Mouse (Mus musculus) midbrain, embryonic 10.5 days (tissue): Measurements from ENCODE around the gene H2al1j. TPM values are rescaled to one million over a fixed set of nuclear protein-coding genes. Genes with fewer than 3 reads are reported as not detected.

Experiments used
- DNase-seq: peaks from one replicate; pipeline ENCODE4 v3.0.0-alpha.2; 2017; ENCODE audit warnings: low spot score
- H3K27ac ChIP-seq: fragments of 300-500 bp; sonication (generic); replicated peaks from 2 replicates; pipeline ENCODE4 v1.5.1; 2016; ENCODE audit warnings: mild to moderate bottlenecking
- H3K27me3 ChIP-seq: fragments of 300-500 bp; sonication (generic); 2 replicates; pipeline ENCODE4 v1.6.1; 2016; ENCODE audit warnings: low read depth, mild to moderate bottlenecking; ENCODE audit not compliant: poor library complexity, severe bottlenecking
- H3K36me3 ChIP-seq: fragments of 300-500 bp; sonication (generic); 2 replicates; pipeline ENCODE4 v1.6.1; 2016; ENCODE audit warnings: mild to moderate bottlenecking, moderate library complexity
- H3K4me1 ChIP-seq: fragments of 300-500 bp; sonication (generic); 2 replicates; pipeline ENCODE4 v1.6.1; 2016
- H3K4me3 ChIP-seq: fragments of 300-500 bp; sonication (generic); 2 replicates; pipeline ENCODE4 v1.5.1; 2016; ENCODE audit warnings: mild to moderate bottlenecking, moderate library complexity
- H3K9me3 ChIP-seq: fragments of 300-500 bp; sonication (generic); replicated peaks from 2 replicates; pipeline ENCODE4 v1.6.1; 2016; ENCODE audit warnings: mild to moderate bottlenecking
- WGBS: fragments of 180-500 bp; shearing (Covaris S2); methylation state at CpG from one replicate; pipeline ENCODE4 v1.1.7; 2016; 5-methylcytosine and 5-hydroxymethylcytosine counted together
- polyA plus RNA-seq: library from polyadenylated mRNA; unstranded; fragments of >200 nt; fragmentation: Nextera tagmentation; extraction: Ambion mirVana; gene quantifications from 2 replicates; pipeline ENCODE4 v1.2.1, GENCODE M21; 2016

The H2al1j gene
- polyA plus RNA-seq, 1 experiment from 2014 or later: not detected

DNA sequence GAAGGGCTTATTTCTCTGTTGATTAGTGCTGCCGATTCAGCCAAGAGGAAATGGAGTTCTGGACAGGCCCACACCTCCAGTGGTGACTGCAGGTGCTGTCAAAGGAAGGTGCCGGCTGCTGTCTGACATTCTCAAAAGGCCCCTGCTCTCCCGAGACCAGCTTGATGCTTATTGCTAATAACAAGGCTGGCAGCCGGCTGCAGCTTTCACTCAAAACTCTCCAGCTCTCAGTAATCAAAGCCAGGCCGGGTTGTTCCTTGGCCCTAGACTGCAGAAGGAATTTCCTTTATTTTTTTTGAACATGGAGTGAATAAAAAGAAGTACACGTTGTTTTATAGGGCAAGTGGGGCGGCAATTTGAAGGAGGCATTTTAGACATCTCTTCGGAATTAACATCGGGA lies 18.1 kb downstream of the H2al1j start:
- peaks cover 62% of the 10 kb centered on the region for H3K27me3 ChIP-seq

DNA sequence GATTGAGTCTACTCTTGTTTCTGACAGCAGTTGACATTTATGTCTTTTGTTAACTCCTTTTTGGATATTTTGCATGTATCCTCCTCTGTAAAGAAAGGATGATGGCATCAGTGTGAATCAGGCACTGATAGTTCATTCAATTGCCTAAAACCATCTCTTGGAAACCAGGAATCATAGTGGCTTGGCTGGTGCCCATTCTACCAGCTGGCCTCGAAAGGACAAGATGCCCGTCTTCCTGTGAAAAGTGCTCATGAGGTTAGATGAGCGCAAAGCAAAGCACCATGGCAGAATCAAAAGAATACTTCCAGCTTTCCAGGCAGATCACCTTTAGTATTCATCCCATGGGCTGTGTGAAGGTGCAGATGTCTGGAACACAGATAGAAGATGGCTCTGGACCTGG lies 19.1 kb downstream of the H2al1j start:
- DNase-seq: no peak
- H3K9me3 ChIP-seq: no peaks in the 10 kb centered on the region
- no peak overlapping the region for H3K4me3 ChIP-seq
- 92% methylated on average over 3 of the region's 3 CpGs for WGBS
- H3K27ac ChIP-seq: no peak overlapping the region
- peaks cover 61% of the 10 kb centered on the region for H3K27me3 ChIP-seq
- no peaks in the 10 kb centered on the region for H3K4me1 ChIP-seq
- no peaks in the 10 kb centered on the region for H3K36me3 ChIP-seq

More for the DNA sequence above, 18.1 kb downstream of the H2al1j start:
- no peak overlapping the region for H3K27ac ChIP-seq
- H3K4me1 ChIP-seq: no peaks in the 10 kb centered on the region
- H3K9me3 ChIP-seq: no peaks in the 10 kb centered on the region
- no peak for DNase-seq
- 73% methylated on average over 9 of the region's 9 CpGs for WGBS
- no peaks in the 10 kb centered on the region for H3K36me3 ChIP-seq
- H3K4me3 ChIP-seq: no peak overlapping the region

DNA sequence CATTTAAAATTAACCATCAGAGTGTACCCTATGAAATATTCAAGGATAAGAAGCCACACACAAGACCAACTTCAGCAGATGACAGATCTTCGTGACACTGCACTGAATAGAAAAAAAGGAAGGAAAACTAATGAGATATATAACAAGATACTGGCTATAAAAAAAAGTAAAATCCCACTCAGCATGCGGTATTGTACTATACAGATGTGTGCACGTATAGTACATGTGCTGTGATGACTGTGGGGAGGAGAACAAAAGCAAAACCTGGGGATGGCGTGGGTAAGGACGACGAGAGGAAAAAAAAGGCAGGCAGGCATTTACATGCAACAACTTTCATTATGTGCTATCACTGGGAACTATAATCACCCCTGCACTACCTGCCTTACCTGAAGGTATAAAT lies 33.2 kb downstream of the H2al1j start:
- Histone ChIP-seq H3K36me3 (no peaks in the 10 kb centered on the region), H3K9me3 (no peaks in the 10 kb centered on the region), H3K27ac (no peak overlapping the region), H3K4me3 (no peak overlapping the region), H3K27me3 (peaks cover 87% of the 10 kb centered on the region), H3K4me1 (no peaks in the 10 kb centered on the region)
- DNase-seq: no peak
- 89% methylated on average over 6 of the region's 6 CpGs for WGBS

DNA sequence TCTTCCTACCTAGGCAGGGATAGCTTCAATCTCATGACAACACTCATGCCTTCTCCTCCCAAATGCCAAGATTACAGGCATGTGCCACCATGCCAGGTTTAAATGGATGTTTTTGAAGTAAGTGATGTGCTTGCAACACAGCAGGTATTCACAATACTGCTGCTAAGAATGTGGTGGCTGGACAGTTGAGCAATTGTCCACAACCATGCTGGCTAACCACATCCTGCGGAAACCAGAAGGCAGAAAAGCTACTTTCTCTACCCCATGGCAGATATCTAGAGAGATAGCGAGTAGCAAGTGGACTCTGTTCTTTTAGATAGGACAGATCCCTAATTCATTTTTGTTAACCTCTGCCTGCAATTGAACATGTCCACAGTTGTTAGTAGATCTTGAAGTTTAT lies 33.6 kb downstream of the H2al1j start:
- H3K4me3 ChIP-seq: no peak overlapping the region
- no peaks in the 10 kb centered on the region for H3K36me3 ChIP-seq
- H3K27me3 ChIP-seq: peaks cover 87% of the 10 kb centered on the region
- H3K4me1 ChIP-seq: no peaks in the 10 kb centered on the region
- no peak overlapping the region for H3K27ac ChIP-seq
- WGBS: 88% methylated on average over 2 of the region's 2 CpGs
- no peaks in the 10 kb centered on the region for H3K9me3 ChIP-seq
- DNase-seq: no peak

DNA sequence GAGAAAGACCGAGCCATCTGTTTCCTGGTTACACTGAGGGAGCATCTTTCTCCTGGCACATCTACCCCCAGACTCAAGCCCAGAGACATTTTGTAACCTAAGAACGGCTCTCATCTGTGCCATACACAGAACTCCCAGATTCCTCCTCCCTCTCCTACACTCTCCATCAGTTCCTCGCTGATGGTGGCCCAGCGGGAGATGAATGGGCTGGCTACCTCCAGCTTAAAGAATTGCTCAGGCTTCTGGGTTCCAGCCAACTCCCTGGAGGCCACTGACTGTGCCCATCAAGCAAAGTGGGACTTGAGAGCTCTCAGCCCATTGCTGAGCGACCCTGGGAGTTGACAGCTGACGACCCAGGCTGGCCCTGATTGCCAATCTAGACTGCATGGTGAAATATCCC lies 36.3 kb downstream of the H2al1j start:
- H3K27ac ChIP-seq: no peak overlapping the region
- no peak overlapping the region for H3K4me3 ChIP-seq
- no peaks in the 10 kb centered on the region for H3K36me3 ChIP-seq
- DNase-seq: no peak
- WGBS: 65% methylated on average over 6 of the region's 6 CpGs
- H3K9me3 ChIP-seq: no peaks in the 10 kb centered on the region
- no peaks in the 10 kb centered on the region for H3K4me1 ChIP-seq
- H3K27me3 ChIP-seq: peaks cover 91% of the 10 kb centered on the region

DNA sequence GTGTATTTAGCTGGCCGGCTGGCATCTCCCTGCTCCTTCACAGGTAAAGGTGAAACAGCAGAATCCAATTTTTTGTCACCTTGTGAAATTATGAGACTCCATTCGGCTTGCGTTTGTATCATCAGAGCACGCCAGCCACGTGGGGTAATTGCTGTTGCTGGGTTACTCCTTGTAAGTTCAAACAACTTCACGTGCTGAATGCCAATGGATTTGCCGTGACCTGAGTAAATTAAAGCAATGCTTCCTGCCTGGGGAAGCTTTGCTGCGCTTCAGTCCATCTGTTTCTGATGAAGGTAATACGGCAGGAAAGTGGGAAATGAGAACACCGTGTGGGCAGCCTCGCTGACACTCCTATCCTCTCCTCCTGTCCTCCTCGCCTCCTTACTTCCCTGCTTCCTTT lies 37.5 kb downstream of the H2al1j start:
- Histone ChIP-seq H3K4me1 (no peaks in the 10 kb centered on the region), H3K27ac (no peak overlapping the region), H3K9me3 (no peaks in the 10 kb centered on the region), H3K36me3 (no peaks in the 10 kb centered on the region), H3K4me3 (no peak overlapping the region), H3K27me3 (peaks cover 92% of the 10 kb centered on the region)
- WGBS: 73% methylated on average over 12 of the region's 12 CpGs
- DNase-seq: no peak

Other genes starting within 250 kb of the H2al1j start
- not detected in 2 replicates for gene H2al1a, start 28.6 kb upstream of the H2al1j start, polyA plus RNA-seq
- gene H2al1b, start 25.4 kb upstream of the H2al1j start, polyA plus RNA-seq: not detected in 2 replicates
- not detected in 2 replicates for gene H2al1c, start 22.2 kb upstream of the H2al1j start, polyA plus RNA-seq
- gene H2al1d, start 19.0 kb upstream of the H2al1j start, polyA plus RNA-seq: not detected in 2 replicates
- gene H2al1e, start 15.9 kb upstream of the H2al1j start, polyA plus RNA-seq: 0.41 TPM in 1 of 2 replicates, not detected in the other
- gene H2al1f, start 12.7 kb upstream of the H2al1j start, polyA plus RNA-seq: not detected in 2 replicates
- gene H2al1g, start 9.6 kb upstream of the H2al1j start, polyA plus RNA-seq: not detected in 2 replicates
- gene H2al1h, start 6.3 kb upstream of the H2al1j start, polyA plus RNA-seq: not detected in 2 replicates
- not detected in 2 replicates for gene H2al1i, start 3.2 kb upstream of the H2al1j start, polyA plus RNA-seq